Mouse (Mus musculus): Measurements from ENCODE around the gene Kcnh1. TPM values are rescaled to one million over a fixed set of nuclear protein-coding genes. Genes with fewer than 3 reads are reported as not detected.

Kcnh1 gene
- total RNA-seq (2022), result under 1 TPM; 0.06 to 0.12 (median 0.10) TPM

- peak; percentile 65 for DNase-seq (ENCODE audit: low spot score)
Observed at GRCm38 (mm10) chr1:192190508-192191321, at the start of gene Kcnh1. TSS of gene Kcnh1 (plus strand) at chr1:192190774.

- DNase-seq (ENCODE audit: low spot score), result no peak
Observed at GRCm38 (mm10) chr1:192151179-192151578, 39.4 kb upstream of the Kcnh1 start.

- no peak for DNase-seq (ENCODE audit: low spot score)
Observed at GRCm38 (mm10) chr1:192171477-192171876, 19.1 kb upstream of the Kcnh1 start.

GRCm38 (mm10) chr1:192179877-192180276, 10.7 kb upstream of the Kcnh1 start:
- no peak for DNase-seq (ENCODE audit: low spot score)

GRCm38 (mm10) chr1:192181696-192182257, 8.8 kb upstream of the Kcnh1 start:
- no peak for DNase-seq (ENCODE audit: low spot score)

- DNase-seq (ENCODE audit: low spot score), result peak; percentile 46
Observed at GRCm38 (mm10) chr1:192189056-192189455, 1.5 kb upstream of the Kcnh1 start.

- no peak for DNase-seq (ENCODE audit: low spot score)
Observed at GRCm38 (mm10) chr1:192189771-192190170, 803 bp upstream of the Kcnh1 start.

GRCm38 (mm10) chr1:192191322-192191639, 707 bp downstream of the Kcnh1 start:
- DNase-seq (ENCODE audit: low spot score), result no peak

GRCm38 (mm10) chr1:192191859-192192258, 1.3 kb downstream of the Kcnh1 start:
- DNase-seq (ENCODE audit: low spot score), result no peak

GRCm38 (mm10) chr1:192192710-192193109, 2.1 kb downstream of the Kcnh1 start:
- no peak for DNase-seq (ENCODE audit: low spot score)

GRCm38 (mm10) chr1:192193656-192194055, 3.1 kb downstream of the Kcnh1 start:
- DNase-seq (ENCODE audit: low spot score), result no peak

GRCm38 (mm10) chr1:192197495-192197894, 6.9 kb downstream of the Kcnh1 start:
- no peak for DNase-seq (ENCODE audit: low spot score)

- no peak for DNase-seq (ENCODE audit: low spot score)
Observed at GRCm38 (mm10) chr1:192202936-192203335, 12.4 kb downstream of the Kcnh1 start.

- DNase-seq (ENCODE audit: low spot score), result no peak
Observed at GRCm38 (mm10) chr1:192207956-192208355, 17.4 kb downstream of the Kcnh1 start.

- no peak for DNase-seq (ENCODE audit: low spot score)
Observed at GRCm38 (mm10) chr1:192212448-192212847, 21.9 kb downstream of the Kcnh1 start.

- DNase-seq (ENCODE audit: low spot score), result no peak
Observed at GRCm38 (mm10) chr1:192214666-192215065, 24.1 kb downstream of the Kcnh1 start.

- DNase-seq (ENCODE audit: low spot score), result no peak
Observed at GRCm38 (mm10) chr1:192220156-192220555, 29.6 kb downstream of the Kcnh1 start.

GRCm38 (mm10) chr1:192224161-192224560, 33.6 kb downstream of the Kcnh1 start:
- no peak for DNase-seq (ENCODE audit: low spot score)

GRCm38 (mm10) chr1:192232696-192233095, 42.1 kb downstream of the Kcnh1 start:
- DNase-seq (ENCODE audit: low spot score), result no peak

GRCm38 (mm10) chr1:192246836-192247235, 56.3 kb downstream of the Kcnh1 start:
- no peak for DNase-seq (ENCODE audit: low spot score)

- no peak for DNase-seq (ENCODE audit: low spot score)
Observed at GRCm38 (mm10) chr1:192259146-192259545, 68.6 kb downstream of the Kcnh1 start.

- no peak for DNase-seq (ENCODE audit: low spot score)
Observed at GRCm38 (mm10) chr1:192259616-192260015, 69.0 kb downstream of the Kcnh1 start.

GRCm38 (mm10) chr1:192265704-192266103, 75.1 kb downstream of the Kcnh1 start:
- no peak for DNase-seq (ENCODE audit: low spot score)

Data from heart, adult 8-10 months (tissue).